Mouse (Mus musculus): Measurements from ENCODE around the gene Arl6ip4.
A peak's percentile ranks its signal among the peaks of the same experiment; 100 is the strongest.

The Arl6ip4 gene

GRCm38 (mm10) chr5:124150895-124151294 lies 35.0 kb downstream of the Arl6ip4 start:
- DNase-seq (ENCODE audit: low read depth): no peak

- no peak for DNase-seq (ENCODE audit: low read depth)
These were observed 36.8 kb downstream of the Arl6ip4 start for GRCm38 (mm10) chr5:124152734-124153133.

- no peak for DNase-seq (ENCODE audit: low read depth)
These were observed 40.1 kb downstream of the Arl6ip4 start for GRCm38 (mm10) chr5:124155943-124156342.

- no peak for DNase-seq (ENCODE audit: low read depth)
These were observed 42.4 kb downstream of the Arl6ip4 start for GRCm38 (mm10) chr5:124158305-124158704.

- no peak for DNase-seq (ENCODE audit: low read depth)
These were observed 43.6 kb downstream of the Arl6ip4 start for GRCm38 (mm10) chr5:124159453-124159852.

- DNase-seq (ENCODE audit: low read depth): no peak
These were observed 45.9 kb downstream of the Arl6ip4 start for GRCm38 (mm10) chr5:124161831-124162230.

- no peak for DNase-seq (ENCODE audit: low read depth)
These were observed 46.7 kb downstream of the Arl6ip4 start for GRCm38 (mm10) chr5:124162577-124162976.

GRCm38 (mm10) chr5:124163445-124163844 lies 47.6 kb downstream of the Arl6ip4 start:
- DNase-seq (ENCODE audit: low read depth): peak; percentile 88

GRCm38 (mm10) chr5:124165622-124166570 lies 50.0 kb downstream of the Arl6ip4 start:
- no peak for DNase-seq (ENCODE audit: low read depth)

- DNase-seq (ENCODE audit: low read depth): no peak
These were observed 50.9 kb downstream of the Arl6ip4 start for GRCm38 (mm10) chr5:124166741-124167140.

- no peak for DNase-seq (ENCODE audit: low read depth)
These were observed 51.7 kb downstream of the Arl6ip4 start for GRCm38 (mm10) chr5:124167621-124168020.
